Mouse (Mus musculus): Measurements from ENCODE around the gene Sgcd. TPM values are rescaled to one million over a fixed set of nuclear protein-coding genes. Genes with fewer than 3 reads are reported as not detected.

Gene Sgcd
- polyA plus RNA-seq (2014; fragmentation: Illumina TruSeq; extraction: RNeasy Lipid Tissue Mini Kit (QIAGEN cat#74804); ENCODE audit: low read depth, low replicate concordance), result 0.64 TPM

DNA sequence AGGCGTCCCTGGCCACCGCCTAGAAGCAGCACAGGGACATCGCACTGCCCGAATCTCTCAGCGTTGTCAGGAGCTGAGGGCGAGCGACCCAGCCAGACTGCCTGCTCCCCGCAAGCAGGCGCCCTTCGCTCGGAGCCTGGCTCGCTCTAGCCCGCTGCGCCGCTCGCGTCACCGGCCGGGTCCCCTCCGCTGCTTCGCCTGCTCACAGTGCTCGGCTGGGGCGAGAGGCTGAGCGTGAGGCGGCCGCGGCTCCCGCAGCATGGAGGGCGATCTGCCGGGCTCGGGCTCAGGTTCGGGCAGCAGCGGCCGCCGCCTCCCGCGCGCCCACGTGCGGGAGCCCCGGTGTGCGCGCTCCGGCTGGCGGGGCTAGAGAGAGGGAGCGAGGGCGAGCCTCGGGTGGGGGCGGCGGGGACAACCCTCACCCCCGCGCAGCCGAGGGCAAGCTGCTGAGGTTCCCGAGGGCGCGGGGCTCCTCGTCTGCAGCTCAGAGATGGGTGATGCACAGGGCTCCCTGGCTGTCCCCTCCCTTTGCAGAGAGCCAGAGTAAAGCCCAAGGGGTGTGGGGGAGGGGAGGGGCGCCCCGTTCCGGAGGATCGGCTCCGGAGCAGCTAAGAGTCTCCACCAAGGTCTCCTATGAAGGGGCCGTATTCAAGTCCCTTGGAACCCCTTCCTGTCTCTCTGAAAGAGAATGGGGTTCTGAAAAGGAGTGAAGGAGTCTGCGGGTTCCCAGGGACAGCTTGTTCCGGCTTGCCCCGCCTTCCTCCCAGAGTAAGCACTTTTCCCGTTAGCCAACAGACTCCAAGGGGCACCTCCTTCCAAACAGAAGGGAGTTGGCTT, at the start of gene Sgcd:
TSS of gene Sgcd (minus strand) at position 273 of the 837 bp plus-strand sequence.

